Mouse (Mus musculus) kidney, adult 11 months (tissue): ENCODE data around the gene Dnmt3a.
"Not testable (repeated sequence)": the region's sequence is repeated elsewhere in the genome, so short reads cannot be mapped to it uniquely, and the experiment has no call there.

Source experiments
- DNase-seq: peaks from one replicate; pipeline ENCODE4 v3.0.0; 2022

Dnmt3a gene

DNA sequence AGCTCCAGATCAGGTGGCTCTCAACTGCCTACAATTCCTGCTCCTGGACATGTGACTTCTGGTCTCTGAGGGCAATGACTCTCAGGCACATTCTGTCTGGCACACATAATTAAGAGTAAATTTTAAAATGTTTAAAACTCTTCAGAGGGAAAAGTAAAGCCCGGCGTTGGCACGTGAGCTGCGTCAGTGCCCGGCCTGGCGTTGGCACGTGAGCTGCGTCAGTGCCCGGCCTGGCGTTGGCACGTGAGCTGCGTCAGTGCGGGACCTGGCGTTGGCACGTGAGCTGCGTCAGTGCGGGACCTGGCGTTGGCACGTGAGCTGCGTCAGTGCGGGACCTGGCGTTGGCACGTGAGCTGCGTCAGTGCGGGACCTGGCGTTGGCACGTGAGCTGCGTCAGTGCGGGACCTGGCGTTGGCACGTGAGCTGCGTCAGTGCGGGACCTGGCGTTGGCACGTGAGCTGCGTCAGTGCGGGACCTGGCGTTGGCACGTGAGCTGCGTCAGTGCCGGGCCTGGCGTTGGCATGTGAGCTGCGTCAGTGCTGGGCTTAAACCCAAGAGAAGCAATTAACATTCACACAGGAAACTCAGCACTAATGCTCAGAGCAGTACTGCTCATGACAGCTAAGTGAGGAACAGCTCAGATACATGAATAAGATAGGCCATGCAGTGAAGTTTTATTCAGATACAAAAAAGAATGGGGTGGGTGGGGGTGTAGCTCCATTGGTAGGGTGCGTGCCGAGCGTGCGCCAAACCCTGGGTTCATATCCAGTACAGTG, 124.5 kb downstream of the Dnmt3a start:
- DNase-seq, result not testable (repeated sequence)

DNA sequence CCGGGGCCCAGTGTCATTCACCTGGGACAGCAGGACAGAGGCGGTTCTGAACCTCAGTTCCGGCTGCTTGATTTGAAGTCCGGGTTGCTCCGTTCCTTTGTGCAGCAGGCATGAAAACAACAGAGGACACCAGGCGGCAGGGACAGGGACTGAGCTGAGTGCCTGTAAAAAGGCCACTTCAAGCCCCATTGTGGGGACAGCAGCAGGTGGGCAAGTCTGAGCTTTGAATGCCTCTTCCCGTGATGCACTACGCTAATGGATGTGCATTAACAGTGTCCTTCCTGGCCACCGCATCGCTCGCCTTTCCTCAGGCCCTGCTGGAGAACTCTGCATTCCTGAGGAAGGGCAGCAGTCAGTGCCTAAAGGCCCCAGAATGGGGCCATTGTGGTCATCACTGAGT, 136.2 kb downstream of the Dnmt3a start:
- DNase-seq, result no peak

DNA sequence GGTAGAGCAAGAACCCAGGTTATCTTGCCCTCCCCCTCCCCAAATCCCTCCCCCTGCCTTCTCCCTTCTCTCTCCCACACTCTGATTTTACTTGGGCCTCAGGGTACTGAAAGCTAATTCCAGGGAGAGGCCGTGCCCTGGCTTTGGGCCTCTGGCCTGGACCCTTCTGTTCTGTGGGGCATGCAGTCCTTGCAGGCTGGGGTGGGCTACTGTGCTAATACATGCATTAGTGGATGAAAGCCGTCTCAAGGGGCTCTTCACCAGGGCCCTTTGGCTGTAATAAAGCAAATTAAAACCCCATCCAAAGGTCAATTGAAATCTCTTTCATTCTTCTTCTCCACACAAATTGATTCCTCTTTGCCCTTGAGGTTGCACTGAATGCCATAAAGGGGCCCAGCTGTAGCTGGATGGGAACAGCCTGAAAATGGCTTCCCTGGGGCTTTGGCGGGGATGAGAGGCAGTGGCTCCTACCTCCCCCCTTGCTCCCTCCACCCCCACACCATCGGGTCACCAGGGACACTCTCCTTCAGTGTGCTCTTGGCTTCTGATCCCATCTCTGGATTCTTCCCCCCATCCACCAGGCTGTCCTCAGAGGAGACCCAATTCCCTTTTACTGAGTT, 138.8 kb downstream of the Dnmt3a start:
- no peak for DNase-seq

DNA sequence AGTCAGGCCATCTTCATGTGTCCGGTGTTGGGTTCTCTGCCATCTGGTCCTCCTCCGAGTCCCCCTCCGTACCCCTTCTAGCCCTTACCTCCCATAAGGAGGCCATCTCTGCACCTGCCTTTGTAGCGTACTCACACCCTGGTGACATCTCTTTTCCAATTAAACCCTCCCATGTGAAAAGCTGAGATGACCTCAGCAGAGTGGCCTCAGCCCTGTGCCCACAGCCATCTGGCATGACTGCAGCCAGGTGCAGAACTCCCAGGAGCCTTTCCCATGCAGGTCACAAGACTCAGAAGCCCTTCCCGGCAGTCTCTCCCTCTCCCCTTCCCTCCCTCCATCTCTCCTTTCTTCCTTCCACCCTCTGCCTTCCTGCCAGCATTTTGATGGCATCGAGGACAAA, 141.7 kb downstream of the Dnmt3a start:
- DNase-seq, result no peak

DNA sequence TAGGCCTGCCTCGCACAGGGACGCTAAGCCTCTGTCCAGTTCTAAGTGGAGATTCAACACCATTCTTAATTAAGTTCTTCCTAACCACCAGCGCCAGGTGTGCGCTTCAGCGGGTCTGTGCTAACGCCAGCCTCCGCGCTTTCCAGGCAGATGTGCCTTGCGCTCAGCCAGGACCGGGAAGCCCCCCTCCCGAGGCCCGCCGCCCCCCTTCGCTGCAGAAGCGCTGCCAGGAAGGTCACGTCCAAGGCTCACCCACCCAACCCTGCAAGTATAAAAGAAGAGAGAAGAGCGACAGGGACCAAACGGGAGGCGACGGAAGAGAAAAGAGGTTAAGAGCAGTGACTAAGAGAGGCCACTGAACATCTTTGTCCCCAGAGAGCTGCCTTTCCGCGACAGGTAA, 148.8 kb downstream of the Dnmt3a start, which contains the start of gene Pomc:
Gene Pomc, plus strand, starts transcription at position 301 of the 400 bp plus-strand sequence.
- DNase-seq, result no peak

DNA sequence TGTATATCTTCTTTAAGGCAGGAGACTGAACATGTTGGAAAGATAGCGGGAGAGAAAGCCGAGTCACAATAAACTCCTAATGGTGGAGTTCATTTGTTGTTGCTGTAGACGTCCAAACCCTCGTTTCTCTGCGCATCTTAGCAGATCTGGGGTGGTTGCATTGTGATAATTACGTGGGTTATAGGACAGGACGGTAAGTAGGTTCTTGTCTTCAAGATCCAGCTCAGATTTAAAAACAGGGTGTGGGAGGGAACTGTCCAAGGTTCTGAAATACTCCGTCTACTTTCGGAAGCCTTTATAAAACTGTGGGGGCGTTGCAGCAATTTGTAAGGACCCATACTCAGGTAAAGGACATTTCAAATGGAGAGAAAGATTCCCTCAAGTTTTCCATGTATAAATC, 149.6 kb downstream of the Dnmt3a start:
- no peak for DNase-seq

DNA sequence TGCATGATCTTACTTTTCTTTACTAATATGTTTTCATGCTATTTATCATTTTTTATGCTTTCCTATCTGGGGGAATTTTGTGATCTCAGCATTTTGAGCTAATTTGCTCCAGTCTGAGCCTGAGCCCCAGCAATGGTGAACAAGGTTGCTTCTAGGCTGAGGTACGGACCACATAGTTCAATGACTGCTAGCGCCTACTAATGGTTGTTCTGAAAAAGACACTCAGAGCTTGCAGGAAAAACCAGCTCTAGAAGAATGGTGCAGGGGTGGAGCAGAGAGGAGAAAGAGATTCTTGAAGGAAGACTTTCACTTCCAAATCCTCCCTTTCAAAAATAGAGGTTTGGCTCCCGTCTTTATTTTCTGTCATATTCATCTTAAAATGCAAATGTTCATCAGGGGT, 150.5 kb downstream of the Dnmt3a start:
- no peak for DNase-seq

DNA sequence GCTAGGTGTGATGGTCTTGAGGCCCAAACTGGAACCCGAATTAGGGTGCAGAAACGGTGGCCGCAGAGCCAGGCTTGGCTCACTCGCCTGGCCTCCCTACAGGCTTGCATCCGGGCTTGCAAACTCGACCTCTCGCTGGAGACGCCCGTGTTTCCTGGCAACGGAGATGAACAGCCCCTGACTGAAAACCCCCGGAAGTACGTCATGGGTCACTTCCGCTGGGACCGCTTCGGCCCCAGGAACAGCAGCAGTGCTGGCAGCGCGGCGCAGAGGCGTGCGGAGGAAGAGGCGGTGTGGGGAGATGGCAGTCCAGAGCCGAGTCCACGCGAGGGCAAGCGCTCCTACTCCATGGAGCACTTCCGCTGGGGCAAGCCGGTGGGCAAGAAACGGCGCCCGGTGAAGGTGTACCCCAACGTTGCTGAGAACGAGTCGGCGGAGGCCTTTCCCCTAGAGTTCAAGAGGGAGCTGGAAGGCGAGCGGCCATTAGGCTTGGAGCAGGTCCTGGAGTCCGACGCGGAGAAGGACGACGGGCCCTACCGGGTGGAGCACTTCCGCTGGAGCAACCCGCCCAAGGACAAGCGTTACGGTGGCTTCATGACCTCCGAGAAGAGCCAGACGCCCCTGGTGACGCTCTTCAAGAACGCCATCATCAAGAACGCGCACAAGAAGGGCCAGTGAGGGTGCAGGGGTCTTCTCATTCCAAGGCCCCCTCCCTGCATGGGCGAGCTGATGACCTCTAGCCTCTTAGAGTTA, 154.2 kb downstream of the Dnmt3a start:
- peak; percentile 85 for DNase-seq

DNA sequence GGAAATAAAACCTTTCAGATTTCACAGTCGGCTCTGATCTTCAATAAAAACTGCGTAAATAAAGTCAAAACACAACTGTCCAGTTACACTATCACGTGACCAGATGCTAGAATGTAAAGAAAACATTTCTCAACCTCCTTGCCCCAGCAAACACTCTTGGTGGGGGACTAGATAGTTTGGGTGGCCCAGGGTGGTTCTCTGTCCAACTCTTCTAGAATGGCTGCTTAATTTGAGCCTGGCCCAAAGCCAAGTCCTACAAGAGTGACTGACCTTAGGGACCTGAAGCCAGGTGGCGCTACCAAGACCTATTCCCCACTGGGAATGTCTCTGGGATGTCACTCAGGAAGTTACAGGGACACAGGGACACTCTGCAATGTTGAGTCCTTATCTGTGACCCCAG, 154.7 kb downstream of the Dnmt3a start:
- no peak for DNase-seq
